Mouse (Mus musculus): ENCODE data around the gene Abr.

Gene Abr

DNA sequence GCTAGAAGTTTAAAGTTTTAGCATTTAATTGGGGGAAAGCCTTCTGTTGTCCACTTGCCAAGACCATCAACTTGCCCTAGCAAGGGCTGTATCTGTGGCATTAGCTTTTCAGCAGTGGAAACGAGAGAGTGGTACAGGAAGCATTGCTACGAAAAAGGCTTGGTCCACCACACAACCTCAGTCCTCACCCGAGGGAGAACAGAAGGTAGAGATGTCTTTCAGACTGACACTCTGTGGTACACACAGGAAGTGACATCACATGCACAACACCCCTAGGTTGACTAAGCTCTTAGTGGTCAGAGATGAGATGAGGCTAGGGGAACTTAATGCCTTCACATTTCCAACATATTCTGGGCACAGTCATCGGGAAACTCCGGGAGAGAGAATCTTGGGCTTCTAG is 32.4 kb downstream of the Abr start:
- CTCF ChIA-PET, result interaction anchor here in 2 of 4 experiments (0.6 to 1.5 kb wide), 2 partner anchors 11 to 92 kb away, joined by 3 to 4 read pairs; no protein-coding TSS in a partner anchor

DNA sequence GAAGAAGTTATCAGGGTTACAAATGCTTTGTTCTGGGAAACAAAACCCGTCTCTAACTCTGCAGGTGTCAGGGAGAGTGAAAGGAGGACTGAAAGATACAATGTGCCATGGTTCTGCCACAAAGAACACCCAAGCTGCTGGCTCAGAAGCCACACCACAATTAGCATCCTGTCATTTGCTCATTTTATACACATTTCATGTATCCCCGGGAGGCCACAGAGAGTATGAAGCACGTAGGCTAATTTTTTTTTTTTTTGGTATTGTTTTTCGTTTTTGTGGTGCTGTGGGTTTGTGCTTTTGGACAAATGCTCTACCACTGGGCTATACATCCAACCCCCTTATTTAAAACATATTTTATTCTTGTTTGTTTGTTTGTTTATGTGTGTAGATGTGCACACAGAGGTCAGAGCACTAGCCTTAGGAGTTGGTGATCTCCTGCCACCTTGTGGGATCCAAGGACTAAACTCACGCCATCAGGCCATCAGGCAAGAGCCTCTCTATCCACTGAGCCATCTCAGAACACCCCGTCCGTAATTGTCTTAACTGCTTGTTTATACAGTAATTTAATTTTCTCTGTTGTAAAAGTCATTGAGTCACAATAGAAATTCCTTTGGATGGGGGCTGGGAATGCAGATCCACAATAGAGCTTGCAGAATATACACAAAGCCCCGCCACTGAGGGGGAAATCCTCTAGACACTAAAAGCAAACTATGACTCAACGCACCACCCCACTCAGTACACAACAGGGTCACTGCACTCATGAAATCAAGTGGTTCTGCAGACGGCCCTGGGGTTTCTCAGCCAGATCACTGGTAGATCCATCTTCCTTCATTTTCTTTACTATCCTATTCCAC is 33.3 kb downstream of the Abr start:
- POLR2A ChIA-PET, result interaction anchor here in 2 of 4 experiments (0.9 to 1.3 kb wide), 3 partner anchors 11 to 52 kb away, joined by 3 to 4 read pairs (median 3); no protein-coding TSS in a partner anchor
- CTCF ChIA-PET, result interaction anchor here in 1 of 4 experiments (1.5 kb wide), 1 partner anchor 10 kb away, joined by 4 read pairs; no protein-coding TSS in a partner anchor

More for the DNA sequence above, 32.4 kb downstream of the Abr start:
- POLR2A ChIA-PET, result interaction anchor here in 2 of 4 experiments (0.9 to 1.1 kb wide), 3 partner anchors 11 to 33 kb away, joined by 3 read pairs; no protein-coding TSS in a partner anchor

DNA sequence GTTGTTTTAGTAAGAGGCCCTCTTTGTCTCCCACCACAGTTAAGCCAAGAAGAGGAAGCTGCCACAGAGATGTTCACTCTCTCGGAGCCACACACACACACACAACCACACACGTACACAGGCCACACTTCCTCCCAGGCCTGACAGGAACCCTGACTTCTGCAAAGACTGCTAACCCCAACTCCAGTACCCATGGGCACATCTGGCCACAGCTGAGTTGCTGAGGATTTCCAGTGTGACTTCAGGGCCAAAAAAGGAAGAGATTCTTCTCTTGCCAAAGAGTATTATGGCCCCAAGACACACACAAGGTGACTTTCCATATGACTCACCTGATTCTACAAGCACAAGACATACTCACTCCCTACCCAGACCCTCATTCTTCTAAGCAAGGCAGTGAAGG is 34.1 kb downstream of the Abr start:
- ChIA-PET POLR2A (interaction anchor here in 1 of 4 experiments (0.5 to 1.3 kb wide), 2 partner anchors 51 to 119 kb away, joined by 4 read pairs; no protein-coding TSS in a partner anchor), CTCF (interaction anchor here in 1 of 4 experiments (1.5 kb wide), 1 partner anchor 134 kb away, joined by 3 read pairs; no protein-coding TSS in a partner anchor)

DNA sequence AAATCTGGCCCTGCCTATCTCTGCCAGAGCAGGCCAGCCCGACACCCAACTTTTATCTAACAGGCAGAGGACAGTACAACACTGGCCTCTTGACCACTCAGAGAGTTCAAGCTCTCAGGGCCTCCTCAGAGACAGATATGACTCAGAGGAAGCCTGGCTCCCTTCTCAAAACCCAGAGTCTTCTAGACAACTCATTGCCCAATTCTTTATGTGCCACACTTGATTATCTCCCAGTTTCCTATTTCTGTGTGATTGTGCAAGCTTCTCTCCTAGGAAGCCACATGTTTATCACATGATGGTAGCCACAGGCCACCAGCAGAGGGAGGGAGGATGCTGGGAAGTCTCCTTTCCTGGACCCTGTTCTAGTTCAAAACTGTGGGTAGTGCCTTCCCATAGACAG is 34.8 kb downstream of the Abr start:
- POLR2A ChIA-PET, result interaction anchor here in 2 of 4 experiments (0.6 to 1.3 kb wide), 2 partner anchors 27 to 50 kb away, joined by 4 read pairs; no protein-coding TSS in a partner anchor
- CTCF ChIA-PET, result interaction anchor here in 2 of 4 experiments (0.6 to 1.7 kb wide), 5 partner anchors 9 to 133 kb away, joined by 3 to 5 read pairs (median 4); no protein-coding TSS in a partner anchor

DNA sequence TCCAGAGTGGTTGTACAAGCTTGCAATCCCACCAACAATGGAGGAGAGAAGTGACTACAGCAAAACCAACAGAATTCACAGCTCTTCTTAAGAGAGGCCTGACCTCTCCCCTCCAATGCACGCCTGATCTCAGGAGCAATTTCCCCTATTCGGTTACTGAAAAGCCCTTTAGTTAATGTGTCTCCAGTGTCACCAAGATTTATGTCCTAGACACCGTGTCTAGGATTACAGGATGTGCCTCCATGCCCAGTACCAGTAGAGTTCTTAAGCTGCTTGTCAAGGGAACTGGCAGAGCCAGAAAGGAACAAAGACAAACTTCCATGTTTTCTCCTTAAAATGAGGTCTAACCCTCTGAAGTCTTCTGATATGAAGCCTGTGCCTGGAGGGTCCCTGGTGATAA is 36.0 kb downstream of the Abr start:
- POLR2A ChIA-PET, result no interaction called here
- CTCF ChIA-PET, result interaction anchor here in 2 of 4 experiments (1.0 to 1.7 kb wide), 3 partner anchors 8 to 61 kb away, joined by 4 to 5 read pairs (median 4); no protein-coding TSS in a partner anchor

DNA sequence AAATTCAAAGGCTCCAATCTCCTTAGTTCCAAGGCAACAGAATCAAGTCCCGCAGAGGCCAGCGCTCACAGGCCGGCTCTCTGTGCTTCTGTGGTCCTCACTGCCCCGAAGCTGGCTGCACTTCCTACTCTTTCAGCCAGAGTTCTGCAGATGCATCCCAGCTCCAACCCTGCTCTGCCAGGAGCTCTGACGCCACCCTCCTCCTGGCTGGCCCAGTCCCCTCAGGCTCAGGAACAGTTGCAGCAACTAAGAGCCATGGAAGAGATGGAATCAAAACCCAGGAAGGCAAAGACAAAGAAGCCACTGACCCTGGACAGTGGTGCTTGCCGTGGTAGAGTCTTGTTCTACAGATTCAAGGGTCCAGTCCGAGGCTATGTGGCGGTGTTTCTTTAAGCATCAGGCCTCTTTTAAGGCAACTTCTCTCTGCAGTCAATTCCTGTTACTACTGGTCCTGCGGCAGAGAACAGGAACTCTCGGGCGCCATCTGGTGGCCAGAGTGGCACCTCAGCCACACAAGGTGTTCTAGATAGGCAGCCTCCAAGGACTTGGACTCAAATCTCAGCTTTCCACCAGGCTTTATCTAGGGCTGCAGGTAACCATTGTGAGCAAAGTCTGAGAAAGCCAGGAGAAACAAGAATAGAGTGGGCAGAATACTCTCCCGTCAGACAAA is 44.4 kb downstream of the Abr start:
- ChIA-PET POLR2A (interaction anchor here in 3 of 4 experiments (0.7 to 2.4 kb wide), 14 partner anchors 9 to 78 kb away, joined by 3 to 7 read pairs (median 4); partner anchors contain the start of gene Abr (in 2 of the 3)), CTCF (interaction anchor here (0.5 to 3.1 kb wide), 42 partner anchors 8 to 671 kb away, joined by 3 to 20 read pairs (median 4); no protein-coding TSS in a partner anchor)

DNA sequence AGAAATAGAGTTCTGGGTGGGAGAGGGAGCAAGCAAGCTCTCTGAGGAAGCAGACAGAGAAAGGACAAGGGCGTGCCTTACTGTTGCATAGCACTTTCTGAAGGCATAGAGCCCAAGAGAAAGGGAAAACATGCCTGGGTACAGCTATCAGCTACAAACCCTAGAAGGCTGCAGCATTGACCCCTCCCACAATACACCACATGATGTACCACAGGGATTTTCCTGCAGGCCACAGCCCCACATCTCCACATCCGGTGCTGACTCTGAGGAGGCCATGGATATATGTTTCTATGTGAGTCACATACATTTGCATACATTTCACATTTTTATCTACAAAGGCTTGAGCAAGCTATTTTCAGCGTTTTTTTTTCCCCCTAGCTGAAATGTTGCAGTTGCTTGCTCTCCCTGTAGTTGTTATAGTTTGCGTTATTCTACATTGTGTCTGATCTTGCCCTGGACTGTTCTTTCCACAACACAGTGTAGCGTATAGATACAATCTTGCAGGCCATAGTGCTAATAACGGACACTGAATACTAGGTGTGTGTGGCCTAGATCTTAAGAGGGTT is 49.2 kb downstream of the Abr start:
- CTCF ChIA-PET, result interaction anchor here in 3 of 4 experiments (0.5 to 3.3 kb wide), 6 partner anchors 36 to 670 kb away, joined by 3 to 20 read pairs (median 4); no protein-coding TSS in a partner anchor
- POLR2A ChIA-PET, result interaction anchor here in 3 of 4 experiments (0.7 to 2.8 kb wide), 12 partner anchors 9 to 64 kb away, joined by 3 to 21 read pairs (median 4); no protein-coding TSS in a partner anchor

DNA sequence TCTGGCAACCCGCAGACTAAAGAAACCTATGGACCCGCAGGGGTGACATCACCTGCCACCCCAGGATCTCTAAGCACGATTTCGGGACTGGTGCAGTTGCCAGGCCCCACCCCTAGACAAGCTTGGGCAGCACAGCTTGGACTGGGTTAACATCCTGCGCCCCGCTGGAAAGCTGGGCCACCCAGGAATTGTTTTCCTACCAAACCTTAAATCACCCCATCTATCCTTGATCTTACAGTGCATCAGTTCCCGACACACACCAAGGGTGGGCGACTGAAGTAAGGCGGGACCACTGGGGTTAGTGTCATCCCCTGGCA is 50.5 kb downstream of the Abr start:
- ChIA-PET POLR2A (interaction anchor here in 3 of 4 experiments (0.6 to 2.9 kb wide), 25 partner anchors 8 to 268 kb away, joined by 3 to 21 read pairs (median 3); partner anchors contain the start of gene Abr (in 1 of the 3)), CTCF (interaction anchor here (0.6 to 3.3 kb wide), 20 partner anchors 10 to 132 kb away, joined by 3 to 20 read pairs (median 4); no protein-coding TSS in a partner anchor)

DNA sequence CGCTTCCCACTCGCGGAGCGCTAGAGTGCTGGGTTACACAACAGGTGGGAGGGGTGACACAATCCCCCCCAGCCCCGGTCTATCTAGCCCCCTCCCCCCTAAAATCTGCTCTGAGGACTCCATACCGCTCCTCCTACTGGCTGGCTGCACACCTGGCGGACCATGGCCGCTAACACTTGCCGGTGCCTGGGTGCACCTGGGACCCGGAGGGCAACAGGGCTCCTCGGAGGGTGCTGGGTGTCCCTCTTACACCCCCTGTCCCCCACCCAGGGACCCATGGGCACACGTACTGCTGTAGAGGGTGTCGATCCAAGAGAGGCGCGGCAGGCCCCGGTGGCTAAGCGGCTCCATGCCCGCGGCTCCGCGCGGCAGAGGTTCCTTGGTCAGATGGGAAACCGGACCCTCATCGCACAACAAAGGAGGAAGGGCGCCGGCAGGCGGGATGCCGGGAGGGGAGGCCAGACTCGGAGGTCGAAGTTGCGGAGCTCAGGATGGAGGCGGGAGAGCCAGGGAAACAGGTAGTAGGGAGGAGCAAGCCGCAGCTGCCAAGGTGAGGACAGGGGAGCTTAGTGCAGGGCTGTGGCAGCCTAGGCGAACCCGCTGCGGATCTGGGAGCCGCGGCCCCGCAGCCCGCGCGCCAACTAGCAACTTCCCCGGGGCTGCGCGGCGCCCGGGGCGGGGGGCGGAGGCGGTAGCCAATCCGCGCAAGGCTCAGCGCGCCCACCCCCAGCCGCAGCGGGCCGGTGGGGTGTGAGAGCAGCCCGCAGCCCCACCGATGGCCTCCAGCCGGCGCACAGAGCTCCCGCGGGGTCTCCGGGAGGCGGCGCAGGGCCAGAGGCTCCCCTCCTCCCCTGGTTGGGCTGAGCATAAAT is 51.1 kb downstream of the Abr start:
- POLR2A ChIA-PET, result interaction anchor here (0.6 to 2.9 kb wide), 33 partner anchors 8 to 333 kb away, joined by 3 to 21 read pairs (median 4); partner anchors contain the start of gene Abr (in 1 of the 4)

DNA sequence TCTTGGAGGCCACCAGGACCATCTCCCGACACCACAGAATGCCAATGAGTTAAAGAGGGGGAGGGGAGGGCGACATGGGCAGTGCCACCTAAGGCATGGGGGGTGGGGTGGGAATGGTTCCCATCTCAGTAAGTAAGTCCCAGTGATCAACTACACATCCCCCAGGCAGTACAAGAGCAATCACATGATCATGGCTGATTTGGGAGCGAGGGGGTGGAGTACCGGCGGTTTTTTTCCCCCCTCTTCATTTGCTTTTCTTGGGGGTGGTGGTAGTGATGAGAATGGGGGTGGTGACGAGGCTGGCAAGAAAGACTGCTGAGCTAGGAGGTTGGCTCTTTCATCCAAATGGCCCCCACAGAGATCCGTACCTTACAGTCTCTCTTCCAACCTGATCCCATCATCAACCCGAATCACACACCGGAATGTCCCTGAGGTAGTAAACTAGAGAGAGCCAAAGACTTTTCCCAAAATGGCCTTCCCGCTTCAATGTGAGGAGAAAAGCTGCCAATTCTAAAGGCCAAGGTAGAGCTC is 51.8 kb downstream of the Abr start:
- ChIA-PET POLR2A (interaction anchor here in 3 of 4 experiments (0.6 to 2.9 kb wide), 18 partner anchors 8 to 334 kb away, joined by 3 to 21 read pairs (median 4); no protein-coding TSS in a partner anchor), CTCF (interaction anchor here in 3 of 4 experiments (0.6 to 3.3 kb wide), 8 partner anchors 8 to 114 kb away, joined by 3 to 20 read pairs (median 4); no protein-coding TSS in a partner anchor)

More for the DNA sequence above, 51.1 kb downstream of the Abr start:
- CTCF ChIA-PET, result interaction anchor here (0.5 to 3.3 kb wide), 22 partner anchors 9 to 132 kb away, joined by 3 to 20 read pairs (median 3); no protein-coding TSS in a partner anchor

DNA sequence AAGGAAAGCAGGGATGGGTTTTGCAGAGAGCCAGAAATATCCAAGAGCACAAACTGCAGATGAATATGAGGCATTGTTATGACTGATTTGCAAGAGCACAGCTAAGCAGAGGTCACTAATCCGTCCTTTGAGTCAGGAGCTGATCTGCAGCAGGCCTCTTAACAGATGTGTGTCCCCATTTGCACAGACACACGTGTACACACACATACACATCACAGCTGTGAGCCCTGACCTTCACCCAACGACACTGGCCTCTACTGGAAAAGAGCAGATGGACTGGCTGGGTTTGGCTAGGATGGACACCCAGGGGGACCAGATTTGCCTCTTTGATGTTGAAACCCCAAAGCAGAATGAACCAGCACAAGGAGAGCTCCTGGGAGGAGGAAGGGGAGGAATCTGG is 52.7 kb downstream of the Abr start:
- POLR2A ChIA-PET, result interaction anchor here in 2 of 4 experiments (0.6 to 3.2 kb wide), 9 partner anchors 8 to 87 kb away, joined by 3 to 20 read pairs (median 4); no protein-coding TSS in a partner anchor
- CTCF ChIA-PET, result interaction anchor here in 1 of 4 experiments (0.8 to 1.3 kb wide), 2 partner anchors 9 to 113 kb away, joined by 3 to 5 read pairs; no protein-coding TSS in a partner anchor

DNA sequence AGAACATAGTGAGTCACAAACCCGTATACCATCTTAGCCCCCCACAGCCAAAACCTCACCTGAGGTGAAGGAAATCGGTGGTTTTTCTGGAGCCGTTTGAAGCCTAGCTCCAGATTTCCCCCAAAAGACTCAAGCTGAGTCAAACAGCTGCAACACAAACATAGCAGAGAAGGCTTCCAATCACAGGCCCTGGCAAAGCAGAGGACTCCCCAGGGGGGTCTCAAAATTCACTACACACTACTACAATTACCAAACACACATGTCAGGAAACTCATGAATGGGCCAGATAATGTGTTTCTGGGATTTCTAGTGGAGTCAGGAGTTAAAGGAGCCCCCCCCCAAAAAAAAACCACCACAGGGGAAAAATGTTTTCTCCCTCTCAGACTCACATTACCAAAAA is 56.0 kb downstream of the Abr start:
- ChIA-PET CTCF (interaction anchor here in 1 of 4 experiments (0.6 to 0.7 kb wide), 2 partner anchors 68 to 784 kb away, joined by 3 to 6 read pairs; no protein-coding TSS in a partner anchor), POLR2A (interaction anchor here in 2 of 4 experiments (1.2 to 3.2 kb wide), 4 partner anchors 12 to 48 kb away, joined by 3 to 16 read pairs (median 4); no protein-coding TSS in a partner anchor)

DNA sequence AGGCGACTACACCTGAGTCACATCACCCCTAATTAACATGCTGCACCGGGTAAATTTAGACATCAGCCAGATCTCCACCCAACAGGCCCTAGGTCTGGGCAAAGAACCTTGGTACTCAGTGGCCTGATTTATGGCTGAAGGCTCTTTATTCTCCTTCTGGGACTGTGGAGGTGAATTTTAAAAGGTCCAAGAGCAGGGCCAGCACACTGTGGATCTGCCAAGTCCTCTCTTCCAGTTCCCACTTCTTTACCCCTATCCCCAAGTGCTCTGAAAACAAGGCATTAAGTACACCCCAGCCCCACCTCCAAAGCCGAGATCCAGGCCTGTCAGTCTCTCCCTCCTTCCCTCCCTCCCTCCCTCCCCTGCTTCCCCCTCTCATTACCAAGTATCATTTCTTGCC is 59.5 kb downstream of the Abr start:
- CTCF ChIA-PET, result interaction anchor here (0.9 to 1.7 kb wide), 6 partner anchors 9 to 84 kb away, joined by 3 to 12 read pairs (median 4); no protein-coding TSS in a partner anchor
- POLR2A ChIA-PET, result interaction anchor here in 3 of 4 experiments (0.6 to 6.8 kb wide), 13 partner anchors 8 to 479 kb away, joined by 3 to 77 read pairs (median 7); no protein-coding TSS in a partner anchor

DNA sequence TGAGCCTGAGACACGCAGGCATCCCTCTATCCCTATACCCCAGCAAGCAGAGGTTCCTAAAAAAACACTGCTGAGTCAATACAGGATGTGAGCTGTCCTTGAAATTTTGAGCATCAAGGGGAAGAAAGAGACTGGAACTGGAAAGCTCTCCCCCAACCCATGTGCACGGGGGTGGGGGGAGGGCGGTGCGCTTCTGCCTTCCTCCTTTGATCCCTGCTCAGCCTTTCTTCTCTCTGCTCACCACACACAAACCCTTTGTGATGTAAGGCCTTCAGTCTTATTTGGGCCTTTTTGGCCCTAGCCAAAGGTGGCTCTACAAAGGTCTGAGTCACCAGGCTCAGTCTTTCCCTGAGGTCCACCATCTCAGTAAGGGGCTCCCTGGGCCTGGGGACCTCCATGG is 59.9 kb downstream of the Abr start:
- POLR2A ChIA-PET, result interaction anchor here in 3 of 4 experiments (0.5 to 6.8 kb wide), 12 partner anchors 8 to 934 kb away, joined by 3 to 77 read pairs (median 5); no protein-coding TSS in a partner anchor
- CTCF ChIA-PET, result interaction anchor here (0.7 to 1.6 kb wide), 6 partner anchors 10 to 84 kb away, joined by 3 to 6 read pairs (median 4); no protein-coding TSS in a partner anchor

DNA sequence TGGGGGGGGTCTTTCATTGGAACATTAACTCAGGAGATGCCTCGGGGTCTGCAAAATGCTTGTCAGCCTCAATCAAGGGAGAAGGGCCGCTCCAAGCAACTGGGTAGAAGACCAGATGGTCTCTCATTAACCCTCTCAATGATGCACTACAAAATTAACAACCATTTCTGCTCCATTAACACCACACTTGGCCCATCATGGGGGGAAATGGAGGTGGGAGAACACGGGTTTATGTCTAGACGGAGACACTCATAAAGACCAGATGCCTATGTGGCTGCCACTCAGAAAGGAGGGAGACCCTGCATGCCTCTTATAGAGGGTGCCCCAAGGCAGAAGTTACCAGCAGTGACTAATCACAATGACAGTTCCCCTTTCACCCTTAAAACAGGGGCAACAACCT is 64.3 kb downstream of the Abr start:
- CTCF ChIA-PET, result interaction anchor here in 1 of 4 experiments (1.1 kb wide), 1 partner anchor 9 kb away, joined by 3 read pairs; no protein-coding TSS in a partner anchor
- POLR2A ChIA-PET, result interaction anchor here in 2 of 4 experiments (1.5 to 6.8 kb wide), 2 partner anchors 10 to 11 kb away, joined by 20 to 77 read pairs; no protein-coding TSS in a partner anchor

Data from embryonic stem cell, embryonic (primary cell).